Mouse (Mus musculus): ENCODE data around the gene Zrsr2.

Gene Zrsr2

DNA sequence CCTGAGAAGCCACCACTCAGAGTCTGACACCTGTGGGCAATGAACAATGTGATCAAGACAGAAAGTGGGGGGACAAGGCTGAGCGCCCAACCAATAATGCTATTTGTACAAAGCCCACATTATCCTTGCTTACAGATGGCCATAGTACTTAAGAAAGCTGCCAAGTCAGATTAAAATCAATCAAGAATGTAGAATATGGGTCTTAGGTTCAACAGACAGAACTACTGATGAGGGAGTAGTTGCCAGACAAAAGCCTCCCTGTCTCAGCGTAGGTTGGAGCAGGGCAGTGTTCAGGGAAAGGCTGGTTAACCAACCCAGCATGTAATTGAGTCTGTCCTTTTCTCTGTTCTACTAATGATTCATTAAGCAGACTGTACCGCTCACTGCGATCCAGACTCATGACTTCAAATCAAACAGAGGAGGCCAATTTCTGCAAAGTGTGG is 72.9 kb downstream of the Zrsr2 start:
- in situ Hi-C loops (cut with MseI, MboI): no loop called here

All from mouse trophoblast stem cell (cell line).